Mouse (Mus musculus): ENCODE measurements around the gene Kcnip1. TPM values are rescaled to one million over a fixed set of nuclear protein-coding genes. Genes with fewer than 3 reads are reported as not detected.

Gene Kcnip1
- polyA plus RNA-seq, 1 experiment = 0.12 TPM

- TF ChIP-seq POLR2A (IDR thresholded peaks at IDR 0.05; ENCODE audit: control insufficient read depth, extremely low read depth, insufficient read depth, low read length, poor library complexity) (no peak), CTCF (IDR thresholded peaks at IDR 0.05; ENCODE audit: borderline replicate concordance, control insufficient read depth, extremely low read depth, insufficient read depth, low read length, poor library complexity) (0 out of 2 replicates have a peak, but pooled peaks have one; percentile 50)
- H3K36me3 ChIP-seq (ENCODE audit: control insufficient read depth, insufficient read depth, low read length) = no peaks in the 10 kb centered on the region
- no peaks in the 10 kb centered on the region for H3K27me3 ChIP-seq (ENCODE audit: control insufficient read depth, insufficient read depth, low read length)
- DNase-seq = peak; percentile 67
- H3K27ac ChIP-seq (ENCODE audit: control insufficient read depth, insufficient read depth, low read length) = no peak overlapping the region
- no peak overlapping the region for H3K4me3 ChIP-seq (ENCODE audit: control insufficient read depth, insufficient read depth, low read length)
- whole genome bisulfite sequencing = 45% methylated on average over 7 of the region's 7 CpGs
- peaks cover 24% of the 10 kb centered on the region for H3K4me1 ChIP-seq (replicated peaks; ENCODE audit: control insufficient read depth, insufficient read depth, low read length)
Observed at GRCm38 (mm10) chr11:33928658-33929057, 64.3 kb downstream of the Kcnip1 start.

GRCm38 (mm10) chr11:33927836-33928235 is 65.1 kb downstream of the Kcnip1 start:
- no peak for TF ChIP-seq CTCF (IDR thresholded peaks at IDR 0.05; ENCODE audit: borderline replicate concordance, control insufficient read depth, extremely low read depth, insufficient read depth, low read length, poor library complexity)
- TF ChIP-seq POLR2A (IDR thresholded peaks at IDR 0.05; ENCODE audit: control insufficient read depth, extremely low read depth, insufficient read depth, low read length, poor library complexity) = no peak
- Histone ChIP-seq H3K4me3 (ENCODE audit: control insufficient read depth, insufficient read depth, low read length) (no peak overlapping the region), H3K27me3 (ENCODE audit: control insufficient read depth, insufficient read depth, low read length) (no peaks in the 10 kb centered on the region), H3K4me1 (replicated peaks; ENCODE audit: control insufficient read depth, insufficient read depth, low read length) (peaks cover 21% of the 10 kb centered on the region), H3K27ac (ENCODE audit: control insufficient read depth, insufficient read depth, low read length) (no peak overlapping the region), H3K36me3 (ENCODE audit: control insufficient read depth, insufficient read depth, low read length) (no peaks in the 10 kb centered on the region)
- WGBS = 52% methylated on average over 4 of the region's 4 CpGs
- DNase-seq = no peak

GRCm38 (mm10) chr11:33927321-33927720 is 65.6 kb downstream of the Kcnip1 start:
- no peak for DNase-seq
- Histone ChIP-seq H3K4me3 (ENCODE audit: control insufficient read depth, insufficient read depth, low read length) (no peak overlapping the region), H3K27ac (ENCODE audit: control insufficient read depth, insufficient read depth, low read length) (no peak overlapping the region), H3K36me3 (ENCODE audit: control insufficient read depth, insufficient read depth, low read length) (no peaks in the 10 kb centered on the region), H3K27me3 (ENCODE audit: control insufficient read depth, insufficient read depth, low read length) (no peaks in the 10 kb centered on the region), H3K4me1 (replicated peaks; ENCODE audit: control insufficient read depth, insufficient read depth, low read length) (peaks cover 16% of the 10 kb centered on the region)
- 94% methylated on average over 6 of the region's 6 CpGs for WGBS
- TF ChIP-seq CTCF (IDR thresholded peaks at IDR 0.05; ENCODE audit: borderline replicate concordance, control insufficient read depth, extremely low read depth, insufficient read depth, low read length, poor library complexity) = no peak
- TF ChIP-seq POLR2A (IDR thresholded peaks at IDR 0.05; ENCODE audit: control insufficient read depth, extremely low read depth, insufficient read depth, low read length, poor library complexity) = no peak

- Histone ChIP-seq H3K27ac (ENCODE audit: control insufficient read depth, insufficient read depth, low read length) (no peak overlapping the region), H3K4me1 (replicated peaks; ENCODE audit: control insufficient read depth, insufficient read depth, low read length) (peaks cover 13% of the 10 kb centered on the region), H3K36me3 (ENCODE audit: control insufficient read depth, insufficient read depth, low read length) (no peaks in the 10 kb centered on the region), H3K27me3 (ENCODE audit: control insufficient read depth, insufficient read depth, low read length) (no peaks in the 10 kb centered on the region), H3K4me3 (ENCODE audit: control insufficient read depth, insufficient read depth, low read length) (no peak overlapping the region)
- WGBS = 57% methylated on average over 2 of the region's 2 CpGs
- DNase-seq = no peak
- TF ChIP-seq CTCF (IDR thresholded peaks at IDR 0.05; ENCODE audit: borderline replicate concordance, control insufficient read depth, extremely low read depth, insufficient read depth, low read length, poor library complexity) (no peak), POLR2A (IDR thresholded peaks at IDR 0.05; ENCODE audit: control insufficient read depth, extremely low read depth, insufficient read depth, low read length, poor library complexity) (no peak)
Observed at GRCm38 (mm10) chr11:33926551-33926950, 66.4 kb downstream of the Kcnip1 start.

- 96% methylated on average over 8 of the region's 8 CpGs for WGBS
- H3K27me3 ChIP-seq (ENCODE audit: control insufficient read depth, insufficient read depth, low read length) = no peaks in the 10 kb centered on the region
- no peak overlapping the region for H3K27ac ChIP-seq (ENCODE audit: control insufficient read depth, insufficient read depth, low read length)
- H3K36me3 ChIP-seq (ENCODE audit: control insufficient read depth, insufficient read depth, low read length) = no peaks in the 10 kb centered on the region
- TF ChIP-seq POLR2A (IDR thresholded peaks at IDR 0.05; ENCODE audit: control insufficient read depth, extremely low read depth, insufficient read depth, low read length, poor library complexity) (no peak), CTCF (IDR thresholded peaks at IDR 0.05; ENCODE audit: borderline replicate concordance, control insufficient read depth, extremely low read depth, insufficient read depth, low read length, poor library complexity) (no peak)
- no peak for DNase-seq
- no peak overlapping the region for H3K4me3 ChIP-seq (ENCODE audit: control insufficient read depth, insufficient read depth, low read length)
- H3K4me1 ChIP-seq (replicated peaks; ENCODE audit: control insufficient read depth, insufficient read depth, low read length) = peaks cover 12% of the 10 kb centered on the region
Observed at GRCm38 (mm10) chr11:33925778-33926177, 67.2 kb downstream of the Kcnip1 start.

GRCm38 (mm10) chr11:33923031-33923430 is 69.9 kb downstream of the Kcnip1 start:
- no peak for TF ChIP-seq POLR2A (IDR thresholded peaks at IDR 0.05; ENCODE audit: control insufficient read depth, extremely low read depth, insufficient read depth, low read length, poor library complexity)
- no peak for TF ChIP-seq CTCF (IDR thresholded peaks at IDR 0.05; ENCODE audit: borderline replicate concordance, control insufficient read depth, extremely low read depth, insufficient read depth, low read length, poor library complexity)
- peaks cover 11% of the 10 kb centered on the region for H3K4me1 ChIP-seq (replicated peaks; ENCODE audit: control insufficient read depth, insufficient read depth, low read length)
- 87% methylated on average over 3 of the region's 3 CpGs for WGBS
- H3K27ac ChIP-seq (ENCODE audit: control insufficient read depth, insufficient read depth, low read length) = no peak overlapping the region
- no peak overlapping the region for H3K4me3 ChIP-seq (ENCODE audit: control insufficient read depth, insufficient read depth, low read length)
- no peak for DNase-seq
- H3K36me3 ChIP-seq (ENCODE audit: control insufficient read depth, insufficient read depth, low read length) = no peaks in the 10 kb centered on the region
- H3K27me3 ChIP-seq (ENCODE audit: control insufficient read depth, insufficient read depth, low read length) = no peaks in the 10 kb centered on the region

GRCm38 (mm10) chr11:33921451-33921850 is 71.5 kb downstream of the Kcnip1 start:
- TF ChIP-seq CTCF (IDR thresholded peaks at IDR 0.05; ENCODE audit: borderline replicate concordance, control insufficient read depth, extremely low read depth, insufficient read depth, low read length, poor library complexity) = no peak
- TF ChIP-seq POLR2A (IDR thresholded peaks at IDR 0.05; ENCODE audit: control insufficient read depth, extremely low read depth, insufficient read depth, low read length, poor library complexity) = no peak
- Histone ChIP-seq H3K27me3 (ENCODE audit: control insufficient read depth, insufficient read depth, low read length) (no peaks in the 10 kb centered on the region), H3K27ac (ENCODE audit: control insufficient read depth, insufficient read depth, low read length) (no peak overlapping the region), H3K4me3 (ENCODE audit: control insufficient read depth, insufficient read depth, low read length) (no peak overlapping the region), H3K36me3 (ENCODE audit: control insufficient read depth, insufficient read depth, low read length) (no peaks in the 10 kb centered on the region), H3K4me1 (replicated peaks; ENCODE audit: control insufficient read depth, insufficient read depth, low read length) (peaks cover 5% of the 10 kb centered on the region)
- 91% methylated on average over 13 of the region's 13 CpGs for WGBS
- no peak for DNase-seq
